16 mouse cellular contexts compared by ENCODE assay signal in genomic region chr3:153721525-153721924, GRCm38 (mm10). TPM values are rescaled to one million over a fixed set of nuclear protein-coding genes. Genes with fewer than 3 reads are reported as not detected.
DNase-seq lines count a peak whose midpoint lies in the region; ATAC-seq lines count a peak whose summit lies in the region.
"Had no signal": no experiment of that assay in that cellular context is flagged by ENCODE, and none has a peak within 500 bp of the region (broad histone marks: within the 10 kb centered on the region; RNA-seq: fewer than 3 reads in every experiment).

No protein-coding gene starts in this region.

- peak; percentile 74 for DNase-seq in heart, adult 11 months
- DNase-seq in heart, adult 8-10 months (ENCODE audit: low spot score), result no peak
- DNase-seq in liver, embryonic 11.5 days (ENCODE audit: low spot score), result no peak
- no peak for DNase-seq in testis, postnatal 14 days (ENCODE audit: low spot score)
- DNase-seq: cerebellum, adult 8-10 months; spleen, adult 18-20 months; thymus, postnatal 14 days had no signal

- peaks cover 91% of the 10 kb centered on the region for H3K4me1 ChIP-seq in megakaryocyte, embryonic 14.5 days
- H3K4me1 ChIP-seq in liver, embryonic 11.5 days (replicated peaks; ENCODE audit: control insufficient read depth, insufficient read depth, low read length), result peaks cover 62% of the 10 kb centered on the region
- peaks cover 29% of the 10 kb centered on the region for H3K4me1 ChIP-seq in midbrain, embryonic 15.5 days

- H3K36me3 ChIP-seq in megakaryocyte, embryonic 14.5 days (replicated peaks; ENCODE audit: low read length), result peaks cover 4% of the 10 kb centered on the region
- no peaks in the 10 kb centered on the region for H3K36me3 ChIP-seq in liver, embryonic 11.5 days (ENCODE audit: control insufficient read depth, insufficient read depth, low read length)
- H3K36me3 ChIP-seq in midbrain, embryonic 15.5 days (replicated peaks), result no peaks in the 10 kb centered on the region
- H3K36me3 ChIP-seq: embryonic facial prominence, embryonic 15.5 days had no signal

- peak overlapping the region; percentile 90 for H3K4me2 ChIP-seq in liver, embryonic 11.5 days
- H3K4me2 ChIP-seq in midbrain, embryonic 15.5 days, result no peak overlapping the region
- H3K4me2 ChIP-seq: embryonic facial prominence, embryonic 15.5 days had no signal

- H3K27ac ChIP-seq in liver, embryonic 11.5 days (ENCODE audit: low read depth, low read length), result peak overlapping the region; percentile 0; the same call in 1 of the 2 replicates
- no peak overlapping the region for H3K27ac ChIP-seq in midbrain, embryonic 15.5 days
- H3K27ac ChIP-seq: embryonic facial prominence, embryonic 15.5 days; kidney, postnatal 0 days; layer of hippocampus, adult 2 months had no signal

- no peak for ATAC-seq in megakaryocyte, adult 5-6 weeks (ENCODE audit: poor library complexity, severe bottlenecking)
- ATAC-seq in liver, embryonic 11.5 days (replicated peaks; ENCODE audit: low FRiP score), result no peak
- no peak for ATAC-seq in midbrain, embryonic 15.5 days (replicated peaks)
- ATAC-seq: forebrain, embryonic 14.5 days; hindbrain, embryonic 16.5 days; intestine, postnatal 0 days had no signal

- peaks cover 20% of the 10 kb centered on the region for H3K27me3 ChIP-seq in megakaryocyte, embryonic 14.5 days (replicated peaks)
- 0 out of 2 replicates have a peak, but pooled peaks cover 2% of the 10 kb centered on the region for H3K27me3 ChIP-seq in liver, embryonic 11.5 days (replicated peaks; ENCODE audit: control insufficient read depth, insufficient read depth, low read length)
- 0 out of 2 replicates have a peak, but pooled peaks cover under 1% of the 10 kb centered on the region for H3K27me3 ChIP-seq in midbrain, embryonic 15.5 days (replicated peaks)
- H3K27me3 ChIP-seq: embryonic facial prominence, embryonic 15.5 days had no signal

- no peak overlapping the region; the same call in 1 of the 2 replicates for H3K9ac ChIP-seq in liver, embryonic 11.5 days (ENCODE audit: low read depth, low read length)
- H3K9ac ChIP-seq in midbrain, embryonic 15.5 days, result no peak overlapping the region
- H3K9ac ChIP-seq: embryonic facial prominence, embryonic 15.5 days had no signal

- H3K9me3 ChIP-seq in megakaryocyte, embryonic 14.5 days, result peaks cover 7% of the 10 kb centered on the region
- no peaks in the 10 kb centered on the region for H3K9me3 ChIP-seq in liver, embryonic 11.5 days (ENCODE audit: control insufficient read depth, low read length)
- H3K9me3 ChIP-seq in midbrain, embryonic 15.5 days, result no peaks in the 10 kb centered on the region
- H3K9me3 ChIP-seq: embryonic facial prominence, embryonic 15.5 days had no signal

- WGBS in liver, embryonic 11.5 days, result 50% methylated on average over 16 of the region's 16 CpGs
- 91% methylated on average over 16 of the region's 16 CpGs for WGBS in midbrain, embryonic 15.5 days

- peak overlapping the region; percentile 42 for H3K4me3 ChIP-seq in megakaryocyte, embryonic 14.5 days (replicated peaks)
- H3K4me3 ChIP-seq in liver, embryonic 11.5 days (ENCODE audit: low read depth, low read length), result no peak overlapping the region
- no peak overlapping the region for H3K4me3 ChIP-seq in midbrain, embryonic 15.5 days
- H3K4me3 ChIP-seq: embryonic facial prominence, embryonic 15.5 days; layer of hippocampus, adult 2 months had no signal

RNA-seq across cellular contexts. Expression of gene St6galnac3, which starts 3.4 kb away (rescaled TPM):
- total RNA-seq in heart, adult 8-10 months (2022), result 1 to 10 TPM; 4.0 to 6.3 (median 5.7) TPM
- polyA plus RNA-seq in megakaryocyte, embryonic 14.5 days (2012; ENCODE audit: insufficient read depth, low replicate concordance), result 0.04 and 1.9 TPM in 2 replicates
- 0.16 and 0.57 TPM in 2 replicates for total RNA-seq in megakaryocyte, adult 5-6 weeks (2015)
- total RNA-seq in megakaryocyte, adult 5-6 weeks (2017), result 0.18 and 1.4 TPM in 2 replicates
- polyA plus RNA-seq in liver, embryonic 11.5 days (2014; fragmentation: Nextera tagmentation; extraction: Ambion mirVana), result 21.8 and 27.2 TPM in 2 replicates
- 22.7 and 25.3 TPM in 2 replicates for polyA plus RNA-seq in midbrain, embryonic 15.5 days (2015; fragmentation: Nextera tagmentation; extraction: Ambion mirVana)
